Mouse (Mus musculus) limb, embryonic 12.5 days (tissue): Measurements from ENCODE around the gene Plcl1. TPM values are rescaled to one million over a fixed set of nuclear protein-coding genes. Genes with fewer than 3 reads are reported as not detected.

Experiments used
- ATAC-seq: fragments of 200-750 bp; cut with Nextera tagmentation; 2 replicates; pipeline ENCODE4 v1.8.0; 2017; ENCODE audit warnings: low read depth, moderate TSS enrichment; ENCODE audit not compliant: insufficient number of reproducible peaks, insufficient read depth, low FRiP score, low TSS enrichment
- H3K27ac ChIP-seq: fragments of 300-500 bp; sonication (generic); 2 replicates; pipeline ENCODE4 v1.5.1; 2016; ENCODE audit warnings: mild to moderate bottlenecking, moderate library complexity
- H3K27me3 ChIP-seq: fragments of 300-500 bp; sonication (generic); 2 replicates; pipeline ENCODE4 v1.6.1; 2016; ENCODE audit warnings: mild to moderate bottlenecking, moderate library complexity
- H3K36me3 ChIP-seq: fragments of 300-500 bp; sonication (generic); 2 replicates; pipeline ENCODE4 v1.6.1; 2016; ENCODE audit warnings: mild to moderate bottlenecking, moderate library complexity
- H3K4me1 ChIP-seq: fragments of 300-500 bp; sonication (generic); replicated peaks from 2 replicates; pipeline ENCODE4 v1.6.1; 2016
- H3K4me2 ChIP-seq: fragments of 300-500 bp; sonication (generic); 2 replicates; pipeline ENCODE4 v1.6.1; 2016; ENCODE audit warnings: mild to moderate bottlenecking, moderate library complexity
- H3K4me3 ChIP-seq: fragments of 300-500 bp; sonication (generic); replicated peaks from 2 replicates; pipeline ENCODE4 v1.5.1; 2016; ENCODE audit warnings: mild to moderate bottlenecking
- H3K9ac ChIP-seq: fragments of 300-500 bp; sonication (generic); replicated peaks from 2 replicates; pipeline ENCODE4 v1.6.1; 2016; ENCODE audit warnings: mild to moderate bottlenecking, moderate library complexity
- H3K9me3 ChIP-seq: fragments of 300-500 bp; sonication (generic); 2 replicates; pipeline ENCODE4 v1.6.1; 2016; ENCODE audit warnings: mild to moderate bottlenecking, moderate library complexity
- WGBS: fragments of 180-500 bp; shearing (Covaris S2); methylation state at CpG from one replicate; pipeline ENCODE4 v1.1.7; 2016; 5-methylcytosine and 5-hydroxymethylcytosine counted together
- polyA plus RNA-seq: library from polyadenylated mRNA; unstranded; fragments of >200 nt; fragmentation: Nextera tagmentation; extraction: Ambion mirVana; gene quantifications from 2 replicates; pipeline ENCODE4 v1.2.1, GENCODE M21; 2016

Gene Plcl1
- polyA plus RNA-seq, 1 experiment from 2014 or later = 0.79 TPM

DNA sequence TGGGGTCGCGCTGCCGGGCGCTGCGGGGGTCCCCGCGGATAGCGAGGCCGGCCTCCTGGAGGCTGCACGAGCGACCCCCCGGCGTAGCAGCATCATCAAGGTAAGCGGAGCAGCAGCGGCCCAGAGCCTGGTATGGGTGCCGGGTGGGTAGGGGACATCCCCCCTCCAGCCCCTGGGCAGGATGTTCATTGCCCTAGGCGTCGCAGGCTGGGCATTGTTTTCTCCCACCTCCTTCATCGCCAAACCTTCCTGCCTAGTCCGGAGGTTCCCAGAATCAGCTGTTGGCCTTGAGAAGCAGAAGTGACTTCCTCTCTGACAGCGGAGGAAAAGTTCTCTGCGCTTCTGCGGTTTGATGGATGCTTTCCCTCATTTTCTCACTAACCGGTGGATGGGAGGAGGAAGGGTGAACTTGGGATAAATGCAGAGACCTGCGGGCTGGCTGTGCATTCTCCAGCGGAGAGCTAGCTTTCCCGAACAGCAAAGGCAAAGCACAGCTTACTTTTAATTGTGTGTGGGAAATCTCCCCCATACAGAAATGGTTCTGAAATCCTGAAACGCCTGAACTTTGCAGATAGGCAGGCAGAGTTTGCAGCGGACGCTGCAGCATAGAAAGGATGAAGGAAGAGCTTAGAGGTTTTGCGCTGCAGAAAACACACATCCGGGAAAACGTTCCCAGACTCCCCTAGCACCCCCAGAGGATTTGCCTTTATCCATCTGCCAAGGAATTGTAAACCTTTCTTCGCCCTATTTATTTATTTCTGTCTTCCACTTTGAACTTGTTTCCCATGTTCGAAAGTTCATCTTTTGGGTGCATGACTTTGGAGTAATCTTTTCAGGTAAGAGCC lies 1.0 kb downstream of the Plcl1 start:
- peaks cover 9% of the 10 kb centered on the region for H3K4me1 ChIP-seq
- peaks cover 34% of the 10 kb centered on the region for H3K27me3 ChIP-seq
- H3K4me3 ChIP-seq = peak overlapping the region; percentile 67
- H3K4me2 ChIP-seq = peak overlapping the region; percentile 100
- H3K36me3 ChIP-seq = no peaks in the 10 kb centered on the region
- no peak for ATAC-seq
- H3K9me3 ChIP-seq = no peaks in the 10 kb centered on the region
- WGBS = 3% methylated on average over 35 of the region's 35 CpGs
- H3K27ac ChIP-seq = 0 out of 2 replicates have a peak overlapping the region, but pooled peaks have one; percentile 17
- peak overlapping the region; percentile 69 for H3K9ac ChIP-seq

DNA sequence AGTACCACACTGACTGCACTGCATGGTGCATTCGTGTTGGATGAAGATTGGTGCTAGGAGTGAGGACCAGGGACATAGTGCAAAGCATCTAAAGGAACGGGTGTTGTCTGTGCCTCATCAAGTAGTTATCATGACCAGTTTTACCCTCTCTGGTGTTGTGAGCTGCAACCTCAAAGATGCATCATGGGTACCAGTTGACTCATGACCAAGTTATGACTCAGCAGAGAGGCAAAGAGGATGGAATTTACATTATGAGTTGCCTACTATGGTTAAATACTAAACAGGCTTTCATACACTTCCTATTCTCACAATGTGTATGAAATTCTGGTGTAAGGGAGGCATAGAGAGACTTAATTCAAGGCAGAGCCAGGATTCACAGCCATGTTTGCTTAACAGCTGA lies 4.9 kb downstream of the Plcl1 start:
- H3K27ac ChIP-seq = no peak overlapping the region
- no peak for ATAC-seq
- peaks cover 6% of the 10 kb centered on the region; the same call in 1 of the 2 replicates for H3K4me1 ChIP-seq
- no peaks in the 10 kb centered on the region for H3K9me3 ChIP-seq
- H3K36me3 ChIP-seq = no peaks in the 10 kb centered on the region
- WGBS = 84% methylated on average over 2 of the region's 2 CpGs
- H3K4me2 ChIP-seq = no peak overlapping the region
- no peak overlapping the region for H3K9ac ChIP-seq
- H3K4me3 ChIP-seq = no peak overlapping the region
- peaks cover 21% of the 10 kb centered on the region for H3K27me3 ChIP-seq

DNA sequence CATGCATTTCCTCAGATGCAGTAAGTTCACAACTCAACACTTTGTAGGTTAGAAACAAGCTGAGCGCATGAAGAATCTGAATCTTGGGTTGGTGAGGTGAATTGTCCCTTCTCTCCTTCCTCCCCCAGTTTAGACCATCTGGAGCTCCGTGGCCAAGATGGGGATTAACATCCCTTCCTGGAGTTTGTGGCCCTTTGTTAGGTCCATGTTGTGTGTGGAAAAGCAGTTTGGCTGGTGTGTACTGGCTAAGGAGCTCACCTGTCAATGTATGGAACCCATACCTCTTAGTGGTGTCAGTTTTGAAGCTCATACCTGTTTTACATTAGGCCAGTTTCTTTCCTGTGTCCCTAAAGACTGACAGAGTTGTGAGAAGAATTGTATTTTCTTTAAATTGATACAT lies 5.4 kb downstream of the Plcl1 start:
- Histone ChIP-seq H3K4me2 (no peak overlapping the region), H3K27ac (no peak overlapping the region), H3K4me3 (no peak overlapping the region), H3K27me3 (peaks cover 20% of the 10 kb centered on the region), H3K36me3 (no peaks in the 10 kb centered on the region), H3K9me3 (no peaks in the 10 kb centered on the region), H3K4me1 (peaks cover 6% of the 10 kb centered on the region; the same call in 1 of the 2 replicates), H3K9ac (no peak overlapping the region)
- WGBS = 74% methylated on average over 2 of the region's 2 CpGs
- ATAC-seq = no peak

DNA sequence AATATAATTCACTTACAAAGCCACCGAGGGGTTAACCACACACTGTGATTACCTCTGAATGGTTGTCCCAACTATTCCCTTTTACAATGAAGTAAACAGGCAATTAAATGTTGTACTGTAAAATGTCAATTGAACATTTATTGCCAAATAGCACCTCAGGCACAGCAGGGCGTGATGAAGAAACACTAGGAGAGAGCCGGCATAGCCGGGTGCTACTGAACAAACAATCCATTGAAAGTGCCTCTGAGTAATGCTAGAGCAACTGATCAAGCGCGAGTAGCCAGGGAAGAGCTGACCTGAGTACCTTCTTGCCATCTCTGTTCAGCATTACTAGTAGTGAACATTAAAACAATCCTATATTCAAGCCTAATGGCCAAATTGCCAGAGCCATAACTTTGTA lies 6.8 kb downstream of the Plcl1 start:
- no peaks in the 10 kb centered on the region for H3K9me3 ChIP-seq
- 25% methylated on average over 6 of the region's 6 CpGs for WGBS
- no peak overlapping the region for H3K27ac ChIP-seq
- no peak overlapping the region for H3K4me3 ChIP-seq
- H3K4me1 ChIP-seq = no peaks in the 10 kb centered on the region; the same call in 1 of the 2 replicates
- ATAC-seq = no peak
- peaks cover 7% of the 10 kb centered on the region for H3K27me3 ChIP-seq
- H3K9ac ChIP-seq = no peak overlapping the region
- no peaks in the 10 kb centered on the region for H3K36me3 ChIP-seq
- H3K4me2 ChIP-seq = no peak overlapping the region

DNA sequence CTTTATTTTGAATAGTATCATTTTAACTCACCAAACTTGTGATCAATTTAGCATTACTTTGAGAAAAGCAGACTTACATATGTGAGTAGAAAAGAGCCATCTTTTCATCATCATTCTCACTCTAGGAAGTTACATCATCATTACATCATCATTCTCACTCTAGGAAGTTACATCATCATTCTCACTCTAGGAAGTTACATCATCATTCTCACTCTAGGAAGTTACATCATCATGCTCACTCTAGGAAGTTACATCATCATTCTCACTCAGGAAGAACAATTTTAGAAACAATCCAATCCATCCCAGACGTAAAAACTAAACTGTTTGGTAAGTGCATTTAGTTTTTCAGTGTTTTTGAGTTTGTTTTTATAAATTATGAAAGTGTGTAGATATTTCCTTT lies 7.8 kb downstream of the Plcl1 start:
- peaks cover 2% of the 10 kb centered on the region; the same call in 1 of the 2 replicates for H3K27me3 ChIP-seq
- no peaks in the 10 kb centered on the region; the same call in 1 of the 2 replicates for H3K4me1 ChIP-seq
- no peak for ATAC-seq
- WGBS = 89% methylated on average over 1 of the region's 1 CpGs
- H3K27ac ChIP-seq = no peak overlapping the region
- no peaks in the 10 kb centered on the region for H3K36me3 ChIP-seq
- H3K4me3 ChIP-seq = no peak overlapping the region
- no peak overlapping the region for H3K9ac ChIP-seq
- no peaks in the 10 kb centered on the region for H3K9me3 ChIP-seq
- H3K4me2 ChIP-seq = no peak overlapping the region

DNA sequence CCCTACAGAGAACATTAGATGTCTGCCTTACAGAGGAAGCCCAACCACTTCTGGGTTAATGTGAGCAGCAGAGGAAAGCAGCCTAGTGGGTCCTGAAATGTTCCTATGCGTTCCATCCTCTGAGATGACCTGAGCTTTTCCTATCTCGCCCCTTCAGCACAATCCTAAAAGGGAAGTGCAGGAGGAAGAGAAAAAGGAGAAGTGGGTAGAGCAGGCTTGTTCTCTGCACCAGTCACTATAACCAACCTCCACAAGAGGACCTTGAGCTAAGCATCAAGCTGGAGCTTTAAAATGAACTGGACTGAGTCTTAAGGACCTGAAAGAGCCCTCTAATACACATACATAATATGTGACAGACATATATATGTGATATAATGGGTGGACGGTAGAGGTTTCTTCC lies 13.2 kb downstream of the Plcl1 start:
- ATAC-seq = no peak
- no peaks in the 10 kb centered on the region for H3K36me3 ChIP-seq
- H3K27ac ChIP-seq = no peak overlapping the region
- no peak overlapping the region for H3K4me2 ChIP-seq
- WGBS = 88% methylated on average over 3 of the region's 3 CpGs
- H3K27me3 ChIP-seq = no peaks in the 10 kb centered on the region
- H3K9me3 ChIP-seq = no peaks in the 10 kb centered on the region
- no peaks in the 10 kb centered on the region for H3K4me1 ChIP-seq
- H3K9ac ChIP-seq = no peak overlapping the region
- H3K4me3 ChIP-seq = no peak overlapping the region

DNA sequence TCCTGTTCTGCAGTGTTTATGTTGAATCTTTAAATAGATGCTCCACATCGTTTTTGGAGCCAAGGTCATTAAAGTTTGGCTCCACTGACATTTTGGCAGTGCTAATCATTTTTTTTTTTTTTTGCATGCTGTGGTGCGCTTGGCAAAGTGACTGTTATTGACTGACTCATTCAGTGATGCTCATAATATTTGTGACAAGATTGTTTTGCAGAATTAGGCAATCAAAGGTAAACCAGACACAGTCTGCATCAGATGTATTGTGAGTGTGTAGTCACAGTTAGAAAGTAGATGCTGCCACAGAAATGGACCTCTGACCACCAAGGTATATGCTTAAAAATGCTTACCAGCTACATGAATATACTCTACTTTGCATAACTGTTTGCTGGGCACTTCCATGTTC lies 21.9 kb downstream of the Plcl1 start:
- Histone ChIP-seq H3K27ac (no peak overlapping the region), H3K4me3 (no peak overlapping the region), H3K4me2 (no peak overlapping the region), H3K9ac (no peak overlapping the region), H3K4me1 (no peaks in the 10 kb centered on the region), H3K9me3 (no peaks in the 10 kb centered on the region), H3K27me3 (no peaks in the 10 kb centered on the region), H3K36me3 (no peaks in the 10 kb centered on the region)
- ATAC-seq = no peak
- WGBS = 80% methylated on average over 2 of the region's 2 CpGs

DNA sequence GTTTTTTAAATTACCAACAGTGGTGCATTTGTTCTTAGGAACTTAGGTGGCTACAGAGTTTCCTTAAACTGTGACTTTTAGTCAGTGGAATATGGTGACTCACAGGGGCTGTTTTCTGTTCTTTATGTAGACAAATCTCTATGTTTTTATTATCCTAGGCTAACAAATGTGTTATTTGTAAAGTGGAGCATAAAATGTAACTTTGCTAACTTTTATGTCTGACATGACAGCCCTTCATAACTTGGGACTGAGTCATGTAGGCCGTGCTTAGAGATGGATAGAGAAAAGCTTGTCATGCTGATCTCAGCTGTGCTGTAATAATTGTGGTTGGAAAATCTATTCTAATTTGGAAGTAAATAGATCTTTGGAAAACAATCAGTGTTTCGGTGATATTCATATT lies 23.3 kb downstream of the Plcl1 start:
- Histone ChIP-seq H3K4me1 (no peaks in the 10 kb centered on the region; the same call in 1 of the 2 replicates), H3K9me3 (no peaks in the 10 kb centered on the region), H3K27me3 (no peaks in the 10 kb centered on the region), H3K36me3 (no peaks in the 10 kb centered on the region), H3K4me2 (no peak overlapping the region), H3K4me3 (no peak overlapping the region), H3K9ac (no peak overlapping the region), H3K27ac (no peak overlapping the region)
- ATAC-seq = no peak
- 88% methylated on average over 2 of the region's 2 CpGs for WGBS

DNA sequence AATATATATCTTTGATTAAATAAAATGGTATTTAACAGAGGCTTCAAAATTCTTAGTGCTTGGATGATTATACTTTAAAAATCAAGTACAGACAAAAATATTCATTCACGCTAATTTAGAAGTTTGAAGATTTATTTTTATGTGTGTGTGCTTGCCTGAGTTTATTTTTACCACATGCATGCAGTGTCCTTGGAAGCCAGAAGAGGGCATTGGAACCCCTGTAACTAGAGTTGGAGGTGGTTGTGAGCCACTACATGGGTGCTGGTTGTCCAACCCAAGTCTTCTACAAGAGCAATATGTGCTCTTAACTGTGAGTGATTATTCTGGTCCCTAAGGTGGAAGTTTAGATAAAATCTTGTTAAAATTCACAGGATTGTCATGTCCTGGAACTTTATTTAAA lies 24.0 kb downstream of the Plcl1 start:
- H3K4me3 ChIP-seq = no peak overlapping the region
- no peak overlapping the region for H3K4me2 ChIP-seq
- no peak overlapping the region for H3K27ac ChIP-seq
- no peaks in the 10 kb centered on the region; the same call in 1 of the 2 replicates for H3K4me1 ChIP-seq
- ATAC-seq = no peak
- 93% methylated on average over 1 of the region's 1 CpGs for WGBS
- H3K9ac ChIP-seq = no peak overlapping the region
- H3K27me3 ChIP-seq = no peaks in the 10 kb centered on the region
- no peaks in the 10 kb centered on the region for H3K9me3 ChIP-seq
- H3K36me3 ChIP-seq = no peaks in the 10 kb centered on the region

DNA sequence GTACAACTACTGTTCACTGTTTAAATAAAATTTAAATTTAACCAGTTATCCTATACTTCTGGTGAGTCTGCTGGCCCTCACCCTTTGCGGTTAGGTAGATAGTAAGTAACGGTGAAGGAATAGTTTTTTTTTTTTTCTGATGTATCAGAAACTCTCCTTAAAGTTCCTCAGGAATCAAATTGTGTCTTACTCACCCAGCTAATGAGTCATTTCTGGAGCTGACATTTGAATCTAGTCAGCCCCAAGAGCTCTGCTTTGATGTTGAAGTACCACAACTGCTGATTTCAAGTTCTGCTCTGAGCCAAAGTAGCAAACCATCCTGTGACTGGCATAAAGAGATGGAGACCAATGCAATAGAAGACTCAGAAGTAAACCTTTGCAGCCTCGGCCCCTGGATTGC lies 24.9 kb downstream of the Plcl1 start:
- no peak overlapping the region for H3K27ac ChIP-seq
- H3K4me3 ChIP-seq = no peak overlapping the region

DNA sequence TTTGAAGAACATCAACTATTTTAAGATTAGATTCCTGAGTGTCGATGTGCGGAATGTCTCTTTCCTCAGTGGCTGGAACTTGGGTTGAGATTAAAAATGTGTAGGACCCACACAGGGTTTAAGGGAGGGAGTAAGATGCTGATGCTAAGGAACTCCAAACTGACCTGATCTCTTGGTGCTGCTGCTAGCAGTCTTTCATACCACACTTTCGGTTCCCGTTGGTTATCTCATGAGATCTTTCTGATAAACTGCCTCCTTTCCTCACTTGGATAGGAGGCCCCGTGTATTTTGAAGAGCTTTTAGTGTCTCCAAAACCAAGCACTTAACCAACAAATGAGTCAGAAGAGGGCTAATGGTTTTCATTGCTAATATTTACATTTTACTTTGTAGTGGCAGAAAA lies 30.9 kb downstream of the Plcl1 start:
- 76% methylated on average over 5 of the region's 5 CpGs for WGBS
- Histone ChIP-seq H3K4me3 (no peak overlapping the region), H3K9me3 (no peaks in the 10 kb centered on the region), H3K4me1 (no peaks in the 10 kb centered on the region; the same call in 1 of the 2 replicates), H3K4me2 (no peak overlapping the region), H3K36me3 (no peaks in the 10 kb centered on the region), H3K9ac (no peak overlapping the region), H3K27ac (no peak overlapping the region), H3K27me3 (peaks cover 4% of the 10 kb centered on the region; the same call in 1 of the 2 replicates)
- no peak for ATAC-seq

More for the DNA sequence above, 24.9 kb downstream of the Plcl1 start:
- no peaks in the 10 kb centered on the region for H3K9me3 ChIP-seq
- no peak for ATAC-seq
- H3K4me1 ChIP-seq = no peaks in the 10 kb centered on the region; the same call in 1 of the 2 replicates
- no peak overlapping the region for H3K4me2 ChIP-seq
- no peaks in the 10 kb centered on the region for H3K27me3 ChIP-seq
- 89% methylated on average over 3 of the region's 3 CpGs for WGBS
- H3K36me3 ChIP-seq = no peaks in the 10 kb centered on the region
- no peak overlapping the region for H3K9ac ChIP-seq
